Mouse (Mus musculus) spleen, adult 2 months (tissue): Measurements from ENCODE around the gene Ubash3a. TPM values are rescaled to one million over a fixed set of nuclear protein-coding genes. Genes with fewer than 3 reads are reported as not detected.

Experiments
- DNase-seq, 2 experiments: peaks; one replicate each; pipeline versions ENCODE4 v3.0.0 to v3.0.0-alpha.2; 2012 to 2021; ENCODE audit warnings: low spot score in 2 of 2, low read depth in 1 of 2
- H3K27ac ChIP-seq: fragments of 200-500 bp; 2 replicates; pipeline ENCODE4 v1.5.1; 2012; ENCODE audit warnings: low read length, inconsistent platforms; ENCODE audit not compliant: insufficient read depth
- H3K27me3 ChIP-seq: fragments of 200-500 bp; 2 replicates; pipeline ENCODE4 v1.6.1; 2012; ENCODE audit warnings: mild to moderate bottlenecking, moderate library complexity, low read length, inconsistent platforms; ENCODE audit not compliant: control insufficient read depth, insufficient read depth
- H3K36me3 ChIP-seq: fragments of 200-500 bp; 2 replicates; pipeline ENCODE4 v1.6.1; 2012; ENCODE audit warnings: mild to moderate bottlenecking, low read length, inconsistent platforms; ENCODE audit not compliant: control insufficient read depth, insufficient read depth
- H3K4me1 ChIP-seq: fragments of 200-500 bp; 2 replicates; pipeline ENCODE4 v1.6.1; 2011; ENCODE audit warnings: inconsistent platforms; ENCODE audit not compliant: control insufficient read depth, insufficient read depth, insufficient read length
- H3K4me3 ChIP-seq: fragments of 200-500 bp; 2 replicates; pipeline ENCODE4 v1.5.1; 2011; ENCODE audit warnings: mild to moderate bottlenecking, inconsistent platforms; ENCODE audit not compliant: insufficient read depth, insufficient read length; ENCODE audit errors: extremely low read depth
- CTCF ChIP-seq: fragments of 200-500 bp; IDR thresholded peaks from 2 replicates; pipeline ENCODE4 v1.5.1; 2011; ENCODE audit warnings: mild to moderate bottlenecking, inconsistent platforms; ENCODE audit not compliant: insufficient read depth, insufficient read length, insufficient replicate concordance; ENCODE audit errors: extremely low read depth
- POLR2A ChIP-seq: fragments of 200-500 bp; IDR thresholded peaks from 2 replicates; pipeline ENCODE4 v1.6.1; 2011; ENCODE audit warnings: low read depth, low read length, inconsistent platforms
- WGBS: fragments of 180-500 bp; shearing (Covaris S2); methylation state at CpG from one replicate; pipeline ENCODE4 v1.1.7; 2018; 5-methylcytosine and 5-hydroxymethylcytosine counted together
- polyA plus RNA-seq: library from polyadenylated mRNA; depleted of rRNA; stranded (reverse); fragments of >200 nt; gene quantifications from 2 replicates; pipeline ENCODE4 v1.2.3, GENCODE M21; 2012

The Ubash3a gene
- polyA plus RNA-seq, 1 experiment = 12.5 TPM

DNA sequence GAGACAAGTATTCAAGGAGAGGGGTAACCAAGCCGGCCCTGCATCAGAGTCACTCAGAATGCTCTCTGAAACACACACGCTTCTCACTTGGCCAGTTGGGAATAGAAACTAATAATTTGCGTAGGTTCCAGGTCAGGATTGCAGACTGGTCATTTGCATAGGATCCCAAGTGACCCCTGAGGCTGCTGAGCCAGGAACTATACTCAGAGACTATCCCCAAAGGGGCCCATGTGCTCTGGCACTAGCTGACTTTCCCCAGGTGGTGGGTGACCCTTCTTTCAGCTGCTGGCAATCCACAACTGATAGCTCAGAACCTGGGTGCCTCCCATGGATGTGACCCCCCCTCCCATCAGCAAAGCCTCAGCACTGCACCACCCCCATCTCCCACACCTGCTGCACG lies 51.5 kb downstream of the Ubash3a start:
- Histone ChIP-seq H3K4me3 (no peak overlapping the region), H3K27me3 (no peaks in the 10 kb centered on the region), H3K27ac (no peak overlapping the region), H3K36me3 (no peaks in the 10 kb centered on the region), H3K4me1 (no peaks in the 10 kb centered on the region; the same call in none of the 2 replicates)
- DNase-seq = no peak
- 52% methylated on average over 4 of the region's 4 CpGs for WGBS
- TF ChIP-seq CTCF (no peak), POLR2A (no peak)

DNA sequence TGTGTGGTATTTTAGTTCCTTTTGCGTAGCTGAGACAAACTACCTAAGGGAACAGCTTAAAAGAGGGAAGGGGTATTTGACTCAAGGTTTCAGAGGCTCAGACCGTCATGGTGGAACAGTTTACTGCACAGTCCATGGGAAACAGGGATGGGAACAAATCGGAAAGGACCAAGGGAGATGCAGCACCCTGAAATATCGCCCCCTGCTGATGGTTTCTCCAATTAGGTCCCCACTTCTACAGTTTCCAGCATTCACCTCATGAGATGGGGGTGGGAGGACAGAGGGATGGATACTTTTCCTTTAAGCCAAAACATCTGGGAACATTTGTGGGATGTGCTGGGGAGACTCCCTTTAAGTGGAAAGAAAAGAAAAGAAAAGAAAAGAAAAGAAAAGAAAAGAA lies 52.2 kb downstream of the Ubash3a start:
- H3K4me1 ChIP-seq = peaks cover 5% of the 10 kb centered on the region
- H3K27me3 ChIP-seq = no peaks in the 10 kb centered on the region
- 65% methylated on average over 4 of the region's 4 CpGs for WGBS
- H3K36me3 ChIP-seq = no peaks in the 10 kb centered on the region
- no peak overlapping the region for H3K27ac ChIP-seq
- TF ChIP-seq POLR2A = no peak
- TF ChIP-seq CTCF = no peak
- no peak overlapping the region for H3K4me3 ChIP-seq
- no peak for DNase-seq

DNA sequence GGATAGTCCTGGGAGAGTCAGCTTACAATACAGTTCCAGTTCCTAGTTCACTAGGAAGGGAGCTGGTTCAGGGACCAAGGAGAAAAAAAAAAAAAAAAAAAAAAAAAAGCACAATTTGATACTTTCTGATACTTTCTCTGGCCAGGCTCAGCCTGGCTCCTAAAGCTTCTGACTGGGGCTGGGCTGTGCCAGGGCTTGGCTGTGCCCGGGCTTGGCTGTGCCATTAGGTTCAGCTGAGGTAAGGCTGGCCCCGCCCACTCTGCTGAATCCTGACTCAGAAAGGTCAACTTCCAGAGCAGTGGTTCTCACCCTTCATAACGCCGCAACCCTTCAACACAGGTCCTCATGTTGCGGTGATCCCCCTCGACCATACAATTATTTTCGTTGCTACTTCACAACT lies 52.8 kb downstream of the Ubash3a start:
- WGBS = 79% methylated on average over 7 of the region's 7 CpGs

DNA sequence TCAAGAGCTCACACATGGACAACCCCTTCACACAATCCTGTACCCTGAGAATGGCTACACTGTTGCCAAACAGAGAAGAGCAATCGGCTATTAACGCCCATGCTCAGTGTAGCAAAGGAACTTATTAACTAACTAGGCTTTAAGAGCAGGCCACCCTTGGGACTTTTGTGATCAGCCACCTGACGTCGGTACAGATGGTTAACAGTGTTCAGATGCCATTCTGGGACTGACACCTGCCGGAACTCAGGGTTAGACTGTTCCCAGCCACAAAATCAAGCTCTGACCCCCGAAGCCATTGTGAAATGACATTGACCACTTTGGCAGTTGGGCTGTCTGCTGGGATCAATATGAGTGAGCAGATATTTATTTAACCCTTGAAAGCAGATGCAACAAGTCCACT lies 53.7 kb downstream of the Ubash3a start:
- no peak overlapping the region for H3K27ac ChIP-seq
- WGBS = 42% methylated on average over 6 of the region's 6 CpGs
- no peak for DNase-seq

More for the DNA sequence above, 52.8 kb downstream of the Ubash3a start:
- no peak overlapping the region for H3K4me3 ChIP-seq
- H3K27me3 ChIP-seq = no peaks in the 10 kb centered on the region
- no peak for DNase-seq
- H3K4me1 ChIP-seq = peaks cover 7% of the 10 kb centered on the region
- TF ChIP-seq POLR2A (no peak), CTCF (no peak)
- H3K36me3 ChIP-seq = no peaks in the 10 kb centered on the region
- no peak overlapping the region for H3K27ac ChIP-seq

DNA sequence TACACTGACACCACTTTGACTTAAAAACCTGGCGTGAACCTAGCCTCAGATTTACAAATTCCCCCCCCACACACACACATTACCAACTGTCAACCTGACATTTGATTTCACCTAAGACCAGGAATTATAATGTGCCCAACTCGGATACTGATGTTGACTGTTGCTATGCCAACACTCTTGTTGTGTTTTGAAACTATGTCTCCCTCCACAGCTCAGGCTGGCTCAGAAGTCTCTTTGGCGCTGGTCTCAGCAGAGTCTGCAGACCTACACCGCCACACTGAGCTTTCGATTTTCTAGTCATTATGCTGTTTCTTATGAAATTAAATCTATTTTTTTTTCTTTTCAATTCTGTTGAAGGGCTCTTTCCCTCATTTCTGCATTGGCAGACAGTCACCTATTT lies 55.0 kb downstream of the Ubash3a start:
- TF ChIP-seq POLR2A = no peak
- TF ChIP-seq CTCF = no peak
- 78% methylated on average over 5 of the region's 5 CpGs for WGBS
- DNase-seq = no peak

More for the DNA sequence above, 53.7 kb downstream of the Ubash3a start:
- peaks cover 16% of the 10 kb centered on the region for H3K4me1 ChIP-seq
- TF ChIP-seq POLR2A = no peak
- no peak for TF ChIP-seq CTCF
- H3K27me3 ChIP-seq = no peaks in the 10 kb centered on the region
- H3K4me3 ChIP-seq = no peak overlapping the region
- H3K36me3 ChIP-seq = no peaks in the 10 kb centered on the region

DNA sequence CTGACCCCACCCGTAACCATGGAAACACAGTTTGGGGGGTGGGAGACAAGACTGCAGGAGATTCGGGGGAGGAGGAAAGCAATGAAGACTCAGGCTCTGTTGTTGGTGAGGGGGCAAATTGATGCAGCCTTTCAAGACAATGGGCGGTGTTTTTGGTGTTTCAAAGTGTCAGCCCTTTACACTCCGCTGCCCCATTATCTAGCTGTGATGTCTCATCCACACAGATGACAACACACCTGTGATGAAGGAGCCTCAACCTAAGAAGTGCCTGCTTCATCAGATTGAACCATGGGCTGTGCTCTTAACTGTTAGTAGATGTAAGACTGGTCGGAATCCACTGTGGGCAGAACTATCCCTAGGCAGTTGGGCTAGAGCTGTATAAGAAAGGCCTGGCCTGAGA lies 56.1 kb downstream of the Ubash3a start:
- H3K4me3 ChIP-seq = no peak overlapping the region
- peaks cover 20% of the 10 kb centered on the region for H3K4me1 ChIP-seq
- no peaks in the 10 kb centered on the region for H3K36me3 ChIP-seq
- TF ChIP-seq CTCF = no peak
- TF ChIP-seq POLR2A = no peak
- H3K27me3 ChIP-seq = no peaks in the 10 kb centered on the region
- H3K27ac ChIP-seq = no peak overlapping the region
- 78% methylated on average over 5 of the region's 5 CpGs for WGBS
- DNase-seq = no peak

More for the DNA sequence above, 55.0 kb downstream of the Ubash3a start:
- H3K27ac ChIP-seq = no peak overlapping the region
- no peak overlapping the region for H3K4me3 ChIP-seq
- H3K4me1 ChIP-seq = peaks cover 20% of the 10 kb centered on the region
- no peaks in the 10 kb centered on the region for H3K36me3 ChIP-seq
- no peaks in the 10 kb centered on the region for H3K27me3 ChIP-seq

DNA sequence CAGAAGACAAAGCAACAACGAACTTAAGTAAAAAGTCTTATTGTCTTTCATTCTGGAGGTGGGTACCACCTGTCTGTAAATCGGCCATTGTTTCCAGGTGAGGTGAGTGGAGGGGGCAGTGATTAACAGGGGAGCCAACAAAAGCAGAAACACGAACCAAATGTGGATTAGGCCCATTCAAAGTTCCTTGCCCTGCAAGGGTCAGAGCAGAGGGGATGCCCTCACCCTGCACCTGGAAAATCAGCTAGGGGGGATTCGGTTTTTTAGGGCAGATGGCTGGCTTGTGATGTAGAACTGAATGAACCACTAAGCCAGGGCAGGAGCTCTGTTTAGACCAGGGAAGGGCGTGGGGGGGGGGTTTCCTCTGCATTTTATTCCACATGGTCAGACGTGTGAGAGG lies 56.7 kb downstream of the Ubash3a start:
- TF ChIP-seq CTCF (no peak), POLR2A (no peak)
- H3K4me3 ChIP-seq = no peak overlapping the region
- WGBS = 61% methylated on average over 6 of the region's 6 CpGs
- peak overlapping the region; percentile 52 for H3K27ac ChIP-seq
- DNase-seq = no peak
- no peaks in the 10 kb centered on the region for H3K27me3 ChIP-seq
- peaks cover 20% of the 10 kb centered on the region for H3K4me1 ChIP-seq
- H3K36me3 ChIP-seq = no peaks in the 10 kb centered on the region
